Mouse (Mus musculus): ENCODE data around the gene Lrrc8d.

GRCm38 (mm10) chr5:105679261-105679660, 20.5 kb upstream of the Lrrc8d start:
- no peak for TF ChIP-seq CTCF (IDR thresholded peaks at IDR 0.05; ENCODE audit: insufficient read depth, low read length)
- TF ChIP-seq POLR2A (IDR thresholded peaks at IDR 0.05; ENCODE audit: borderline replicate concordance, extremely low read depth, low read depth, low read length): no peak
